Mouse (Mus musculus): ENCODE results near the gene Sorbs1. TPM values are rescaled to one million over a fixed set of nuclear protein-coding genes. Genes with fewer than 3 reads are reported as not detected.

Sorbs1 gene
- polyA plus RNA-seq, 2 experiments = 11.3 to 31.0 TPM

DNA sequence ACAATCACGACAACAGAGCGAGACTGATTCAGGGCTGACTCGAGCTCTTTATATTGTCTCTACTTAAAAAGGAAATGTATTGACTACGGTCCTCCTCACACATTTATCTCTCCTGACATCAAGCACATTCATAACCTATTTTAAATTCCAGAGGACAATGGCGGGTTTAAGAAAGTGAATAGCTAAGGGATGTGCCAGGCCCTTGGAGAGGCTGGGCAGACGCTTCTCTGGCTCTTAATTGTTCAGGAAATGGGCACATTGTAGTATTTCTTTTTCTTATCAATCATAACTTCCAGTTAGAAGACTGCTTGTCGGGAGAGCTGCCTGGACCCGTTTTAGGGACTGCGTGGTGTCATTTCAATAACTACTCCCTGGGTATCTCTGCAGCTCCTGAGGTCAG is 20.7 kb downstream of the Sorbs1 start:
- H3K27ac ChIP-seq = no peak overlapping the region
- WGBS (ENCODE audit: insufficient replicate concordance) = 51% methylated on average over 9 of the region's 9 CpGs
- ATAC-seq (ENCODE audit: insufficient read depth) = no peak

DNA sequence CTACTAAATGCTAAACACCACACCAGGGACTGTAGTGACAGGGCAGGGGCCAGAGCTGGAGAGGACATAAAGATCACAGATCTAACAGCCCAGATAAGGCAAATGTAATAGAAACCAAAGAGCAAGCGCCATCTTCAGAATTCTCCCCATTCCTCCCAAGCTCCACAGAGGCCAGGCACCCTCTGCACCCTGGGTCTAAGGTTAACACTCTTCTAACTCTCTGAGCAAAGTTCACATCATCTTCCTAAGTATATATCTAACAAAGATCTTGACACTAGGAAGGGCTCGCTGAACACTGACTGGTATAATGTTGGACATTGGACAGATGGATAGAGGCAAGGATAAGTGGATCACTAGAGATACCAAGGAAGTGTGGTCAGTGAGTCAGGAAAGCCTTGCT is 22.1 kb downstream of the Sorbs1 start:
- Histone ChIP-seq H3K4me1 (replicated peaks; ENCODE audit: control insufficient read depth in 2 of 2, insufficient read depth in 2 of 2, low read length in 1 of 2) (peaks cover 14 to 33% of the 10 kb centered on the region in 2 experiments), H3K9ac (replicated peaks) (no peak overlapping the region), H3K27ac (no peak overlapping the region), H3K4me3 (ENCODE audit: insufficient read depth in 1 of 2, low read depth in 2 of 2, low read length in 2 of 2) (no peak overlapping the region), H3K27me3 (ENCODE audit: control insufficient read depth, insufficient read depth, low read length) (no peaks in the 10 kb centered on the region), H3K4me2 (ENCODE audit: low read depth) (no peak overlapping the region), H3K36me3 (replicated peaks; ENCODE audit: control insufficient read depth, insufficient read depth, low read depth) (no peaks in the 10 kb centered on the region), H3K9me3 (ENCODE audit: control insufficient read depth, low read length) (no peaks in the 10 kb centered on the region)
- 66% methylated on average over 2 of the region's 2 CpGs for WGBS (ENCODE audit: insufficient replicate concordance)
- TF ChIP-seq EP300 (IDR thresholded peaks at IDR 0.05; ENCODE audit: low read depth) (no peak), CTCF (IDR thresholded peaks at IDR 0.05; ENCODE audit: low read depth) (no peak)
- DNase-seq (ENCODE audit: low read depth in 3 of 3, low spot score in 3 of 3) (no peak), ATAC-seq (ENCODE audit: insufficient read depth) (no peak)

More for the DNA sequence above, 20.7 kb downstream of the Sorbs1 start:
- Histone ChIP-seq H3K27me3 (ENCODE audit: control insufficient read depth, insufficient read depth, low read length) (no peaks in the 10 kb centered on the region), H3K4me3 (ENCODE audit: insufficient read depth in 1 of 2, low read depth in 2 of 2, low read length in 2 of 2) (no peak overlapping the region), H3K9ac (replicated peaks) (no peak overlapping the region), H3K36me3 (replicated peaks; ENCODE audit: control insufficient read depth, insufficient read depth, low read depth) (no peaks in the 10 kb centered on the region), H3K4me1 (replicated peaks; ENCODE audit: control insufficient read depth in 2 of 2, insufficient read depth in 2 of 2, low read length in 1 of 2) (peaks cover 14 to 31% of the 10 kb centered on the region in 2 experiments), H3K4me2 (ENCODE audit: low read depth) (no peak overlapping the region), H3K9me3 (ENCODE audit: control insufficient read depth, low read length) (no peaks in the 10 kb centered on the region)
- no peak for TF ChIP-seq EP300 (IDR thresholded peaks at IDR 0.05; ENCODE audit: low read depth)
- no peak for TF ChIP-seq CTCF (IDR thresholded peaks at IDR 0.05; ENCODE audit: low read depth)
- no peak for DNase-seq (ENCODE audit: low read depth in 3 of 3, low spot score in 3 of 3)

DNA sequence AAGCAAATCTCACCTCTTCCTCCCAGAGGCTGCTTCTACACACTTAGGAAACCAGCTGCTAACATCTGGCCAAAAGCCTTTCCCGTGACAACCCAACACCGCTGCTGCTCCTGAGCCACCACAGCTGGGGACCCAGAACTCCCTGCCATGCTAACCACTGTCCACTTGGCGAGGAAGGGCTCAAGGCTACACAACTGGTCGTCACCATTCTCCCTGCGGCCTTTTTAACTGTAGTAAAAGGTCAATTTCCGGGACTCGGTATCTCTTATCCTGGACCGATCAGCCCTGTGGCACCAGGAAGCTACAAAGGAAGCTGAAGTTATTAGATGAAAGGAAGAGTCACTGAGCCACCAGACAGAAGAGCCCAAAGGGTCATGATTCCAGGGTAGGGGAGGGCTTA is 22.8 kb downstream of the Sorbs1 start:
- DNase-seq (ENCODE audit: low read depth in 3 of 3, low spot score in 3 of 3) = no peak
- Histone ChIP-seq H3K36me3 (replicated peaks; ENCODE audit: control insufficient read depth, insufficient read depth, low read depth) (no peaks in the 10 kb centered on the region), H3K4me3 (ENCODE audit: insufficient read depth in 1 of 2, low read depth in 2 of 2, low read length in 2 of 2) (no peak overlapping the region), H3K27me3 (ENCODE audit: control insufficient read depth, insufficient read depth, low read length) (no peaks in the 10 kb centered on the region), H3K4me1 (replicated peaks; ENCODE audit: control insufficient read depth in 2 of 2, insufficient read depth in 2 of 2, low read length in 1 of 2) (peaks cover 14 to 33% of the 10 kb centered on the region in 2 experiments), H3K9ac (replicated peaks) (no peak overlapping the region; the same call in 1 of the 2 replicates), H3K27ac (no peak overlapping the region), H3K9me3 (ENCODE audit: control insufficient read depth, low read length) (no peaks in the 10 kb centered on the region), H3K4me2 (ENCODE audit: low read depth) (no peak overlapping the region)
- 28% methylated on average over 8 of the region's 8 CpGs for WGBS (ENCODE audit: insufficient replicate concordance)
- no peak for ATAC-seq (ENCODE audit: insufficient read depth)
- TF ChIP-seq CTCF (IDR thresholded peaks at IDR 0.05; ENCODE audit: low read depth) = no peak
- no peak for TF ChIP-seq EP300 (IDR thresholded peaks at IDR 0.05; ENCODE audit: low read depth)

DNA sequence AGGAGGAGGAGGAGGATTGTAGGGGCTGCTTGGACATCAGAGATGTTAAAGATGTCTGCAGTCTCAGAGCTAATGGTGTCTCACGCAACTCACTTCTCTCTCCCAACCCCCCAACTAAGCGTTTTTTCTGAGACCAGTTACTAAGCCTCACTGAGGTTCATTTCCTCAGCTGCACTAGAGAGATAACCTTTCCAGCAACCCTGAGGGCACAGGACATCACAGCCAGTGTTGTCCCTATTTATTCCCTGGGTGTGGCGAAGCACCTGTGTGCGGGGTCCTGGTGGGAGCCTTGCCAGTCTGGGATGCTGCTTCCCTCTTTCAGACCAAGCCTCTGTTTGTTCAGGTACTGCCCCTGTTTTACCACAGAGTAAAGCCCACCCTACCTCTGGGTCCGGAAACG is 23.9 kb downstream of the Sorbs1 start:
- H3K4me1 ChIP-seq (replicated peaks; ENCODE audit: control insufficient read depth in 2 of 2, insufficient read depth in 2 of 2, low read length in 1 of 2) = peaks cover 14 to 33% of the 10 kb centered on the region in 2 experiments
- no peaks in the 10 kb centered on the region for H3K36me3 ChIP-seq (replicated peaks; ENCODE audit: control insufficient read depth, insufficient read depth, low read depth)
- TF ChIP-seq EP300 (IDR thresholded peaks at IDR 0.05; ENCODE audit: low read depth) (no peak), CTCF (IDR thresholded peaks at IDR 0.05; ENCODE audit: low read depth) (no peak)
- DNase-seq (ENCODE audit: low read depth in 3 of 3, low spot score in 3 of 3) = no peak
- H3K27ac ChIP-seq = no peak overlapping the region
- H3K27me3 ChIP-seq (ENCODE audit: control insufficient read depth, insufficient read depth, low read length) = no peaks in the 10 kb centered on the region
- H3K4me3 ChIP-seq (ENCODE audit: insufficient read depth in 1 of 2, low read depth in 2 of 2, low read length in 2 of 2) = no peak overlapping the region
- WGBS (ENCODE audit: insufficient replicate concordance) = 18% methylated on average over 6 of the region's 6 CpGs
- peak; percentile 70 for ATAC-seq (ENCODE audit: insufficient read depth)
- H3K9ac ChIP-seq (replicated peaks) = no peak overlapping the region
- no peaks in the 10 kb centered on the region for H3K9me3 ChIP-seq (ENCODE audit: control insufficient read depth, low read length)
- H3K4me2 ChIP-seq (ENCODE audit: low read depth) = peak overlapping the region; percentile 58

DNA sequence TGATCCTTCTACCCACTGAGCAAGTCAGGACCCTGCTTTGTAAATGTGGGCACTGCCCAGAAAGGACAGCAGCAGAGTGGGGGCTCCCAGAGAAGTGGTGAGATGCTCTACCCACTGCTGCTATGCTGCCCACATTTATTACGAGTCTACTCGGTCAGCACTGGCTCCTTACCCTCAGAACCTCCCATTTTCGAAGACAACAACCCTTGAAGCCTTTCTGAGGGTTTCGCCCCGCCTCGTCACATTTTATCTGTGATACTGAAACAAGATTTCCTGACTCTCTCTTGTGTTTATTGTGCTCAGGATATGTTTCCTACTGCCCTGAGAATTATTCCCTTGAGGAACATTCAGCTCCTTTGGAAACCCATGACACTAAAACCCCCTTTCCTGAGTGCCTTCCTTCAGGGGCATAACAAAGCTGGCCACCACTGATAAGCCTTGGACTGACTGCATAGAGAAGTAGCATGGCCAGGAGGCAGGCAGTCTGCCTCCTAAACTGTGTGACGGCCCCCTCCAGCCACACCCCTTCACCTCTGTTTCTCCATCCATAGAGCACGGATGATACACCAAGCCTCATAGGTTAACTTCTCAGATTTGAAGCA is 24.6 kb downstream of the Sorbs1 start:
- Histone ChIP-seq H3K27ac (no peak overlapping the region), H3K9me3 (ENCODE audit: control insufficient read depth, low read length) (no peaks in the 10 kb centered on the region), H3K9ac (replicated peaks) (no peak overlapping the region), H3K4me1 (replicated peaks; ENCODE audit: control insufficient read depth in 2 of 2, insufficient read depth in 2 of 2, low read length in 1 of 2) (peaks cover 14 to 28% of the 10 kb centered on the region in 2 experiments), H3K36me3 (replicated peaks; ENCODE audit: control insufficient read depth, insufficient read depth, low read depth) (no peaks in the 10 kb centered on the region), H3K27me3 (ENCODE audit: control insufficient read depth, insufficient read depth, low read length) (no peaks in the 10 kb centered on the region), H3K4me2 (ENCODE audit: low read depth) (peak overlapping the region; percentile 58), H3K4me3 (ENCODE audit: insufficient read depth in 1 of 2, low read depth in 2 of 2, low read length in 2 of 2) (no peak overlapping the region)
- WGBS (ENCODE audit: insufficient replicate concordance) = 8% methylated on average over 8 of the region's 8 CpGs
- TF ChIP-seq CTCF (IDR thresholded peaks at IDR 0.05; ENCODE audit: low read depth) = no peak
- TF ChIP-seq EP300 (IDR thresholded peaks at IDR 0.05; ENCODE audit: low read depth) = 0 out of 2 replicates have a peak, but pooled peaks have one; percentile 11
- no peak for DNase-seq (ENCODE audit: low read depth in 3 of 3, low spot score in 3 of 3)
- ATAC-seq (ENCODE audit: insufficient read depth) = peak; percentile 83

Measured in liver, embryonic 14.5 days (tissue).